Mouse (Mus musculus): Measurements from ENCODE around the gene Dhx9. TPM values are rescaled to one million over a fixed set of nuclear protein-coding genes. Genes with fewer than 3 reads are reported as not detected.

The Dhx9 gene
- polyA plus RNA-seq, 1 experiment = 3.3 TPM

- no peaks in the 10 kb centered on the region for H3K36me3 ChIP-seq (ENCODE audit: control insufficient read depth, insufficient read depth, low read length)
- no peak overlapping the region for H3K27ac ChIP-seq (ENCODE audit: insufficient read depth, low read depth, low read length)
- no peak for TF ChIP-seq CTCF (IDR thresholded peaks at IDR 0.05; ENCODE audit: extremely low read depth, insufficient read length, insufficient replicate concordance, low read depth, low read length)
- TF ChIP-seq POLR2A (IDR thresholded peaks at IDR 0.05; ENCODE audit: low read depth, low read length) = no peak
- H3K4me3 ChIP-seq (ENCODE audit: low read depth, low read length) = no peak overlapping the region
- no peaks in the 10 kb centered on the region for H3K27me3 ChIP-seq (ENCODE audit: control insufficient read depth, insufficient read depth, low read length)
- 85% methylated on average over 4 of the region's 4 CpGs for WGBS
- H3K4me1 ChIP-seq (ENCODE audit: control insufficient read depth, insufficient read depth, insufficient read length, low read length) = no peaks in the 10 kb centered on the region
Observed at GRCm38 (mm10) chr1:153440752-153441151, 46.7 kb downstream of the Dhx9 start.

GRCm38 (mm10) chr1:153437536-153437935, 49.9 kb downstream of the Dhx9 start:
- no peaks in the 10 kb centered on the region for H3K36me3 ChIP-seq (ENCODE audit: control insufficient read depth, insufficient read depth, low read length)
- 88% methylated on average over 11 of the region's 11 CpGs for WGBS
- H3K4me1 ChIP-seq (ENCODE audit: control insufficient read depth, insufficient read depth, insufficient read length, low read length) = no peaks in the 10 kb centered on the region
- TF ChIP-seq POLR2A (IDR thresholded peaks at IDR 0.05; ENCODE audit: low read depth, low read length) (no peak), CTCF (IDR thresholded peaks at IDR 0.05; ENCODE audit: extremely low read depth, insufficient read length, insufficient replicate concordance, low read depth, low read length) (no peak)
- H3K27me3 ChIP-seq (ENCODE audit: control insufficient read depth, insufficient read depth, low read length) = no peaks in the 10 kb centered on the region
- no peak overlapping the region for H3K27ac ChIP-seq (ENCODE audit: insufficient read depth, low read depth, low read length)
- no peak overlapping the region for H3K4me3 ChIP-seq (ENCODE audit: low read depth, low read length)

- no peak overlapping the region for H3K27ac ChIP-seq (ENCODE audit: insufficient read depth, low read depth, low read length)
- 83% methylated on average over 5 of the region's 5 CpGs for WGBS
- H3K4me1 ChIP-seq (ENCODE audit: control insufficient read depth, insufficient read depth, insufficient read length, low read length) = no peaks in the 10 kb centered on the region
- TF ChIP-seq CTCF (IDR thresholded peaks at IDR 0.05; ENCODE audit: extremely low read depth, insufficient read length, insufficient replicate concordance, low read depth, low read length) (no peak), POLR2A (IDR thresholded peaks at IDR 0.05; ENCODE audit: low read depth, low read length) (no peak)
- H3K27me3 ChIP-seq (ENCODE audit: control insufficient read depth, insufficient read depth, low read length) = no peaks in the 10 kb centered on the region
- no peaks in the 10 kb centered on the region for H3K36me3 ChIP-seq (ENCODE audit: control insufficient read depth, insufficient read depth, low read length)
- H3K4me3 ChIP-seq (ENCODE audit: low read depth, low read length) = no peak overlapping the region
Observed at GRCm38 (mm10) chr1:153433851-153434589, 53.4 kb downstream of the Dhx9 start.

GRCm38 (mm10) chr1:153432329-153432728, 55.1 kb downstream of the Dhx9 start:
- 94% methylated on average over 2 of the region's 2 CpGs for WGBS
- Histone ChIP-seq H3K36me3 (ENCODE audit: control insufficient read depth, insufficient read depth, low read length) (no peaks in the 10 kb centered on the region), H3K27me3 (ENCODE audit: control insufficient read depth, insufficient read depth, low read length) (no peaks in the 10 kb centered on the region), H3K27ac (ENCODE audit: insufficient read depth, low read depth, low read length) (no peak overlapping the region), H3K4me1 (ENCODE audit: control insufficient read depth, insufficient read depth, insufficient read length, low read length) (no peaks in the 10 kb centered on the region), H3K4me3 (ENCODE audit: low read depth, low read length) (no peak overlapping the region)
- no peak for TF ChIP-seq CTCF (IDR thresholded peaks at IDR 0.05; ENCODE audit: extremely low read depth, insufficient read length, insufficient replicate concordance, low read depth, low read length)
- TF ChIP-seq POLR2A (IDR thresholded peaks at IDR 0.05; ENCODE audit: low read depth, low read length) = no peak

GRCm38 (mm10) chr1:153431701-153432100, 55.8 kb downstream of the Dhx9 start:
- 71% methylated on average over 10 of the region's 10 CpGs for WGBS
- Histone ChIP-seq H3K4me1 (ENCODE audit: control insufficient read depth, insufficient read depth, insufficient read length, low read length) (no peaks in the 10 kb centered on the region), H3K4me3 (ENCODE audit: low read depth, low read length) (no peak overlapping the region), H3K36me3 (ENCODE audit: control insufficient read depth, insufficient read depth, low read length) (no peaks in the 10 kb centered on the region), H3K27ac (ENCODE audit: insufficient read depth, low read depth, low read length) (no peak overlapping the region), H3K27me3 (ENCODE audit: control insufficient read depth, insufficient read depth, low read length) (no peaks in the 10 kb centered on the region)
- TF ChIP-seq CTCF (IDR thresholded peaks at IDR 0.05; ENCODE audit: extremely low read depth, insufficient read length, insufficient replicate concordance, low read depth, low read length) (no peak), POLR2A (IDR thresholded peaks at IDR 0.05; ENCODE audit: low read depth, low read length) (no peak)

GRCm38 (mm10) chr1:153431158-153431557, 56.3 kb downstream of the Dhx9 start:
- no peaks in the 10 kb centered on the region for H3K4me1 ChIP-seq (ENCODE audit: control insufficient read depth, insufficient read depth, insufficient read length, low read length)
- H3K27ac ChIP-seq (ENCODE audit: insufficient read depth, low read depth, low read length) = no peak overlapping the region
- no peaks in the 10 kb centered on the region for H3K27me3 ChIP-seq (ENCODE audit: control insufficient read depth, insufficient read depth, low read length)
- whole genome bisulfite sequencing = 76% methylated on average over 7 of the region's 7 CpGs
- H3K36me3 ChIP-seq (ENCODE audit: control insufficient read depth, insufficient read depth, low read length) = no peaks in the 10 kb centered on the region
- no peak for TF ChIP-seq POLR2A (IDR thresholded peaks at IDR 0.05; ENCODE audit: low read depth, low read length)
- no peak for TF ChIP-seq CTCF (IDR thresholded peaks at IDR 0.05; ENCODE audit: extremely low read depth, insufficient read length, insufficient replicate concordance, low read depth, low read length)
- no peak overlapping the region for H3K4me3 ChIP-seq (ENCODE audit: low read depth, low read length)

GRCm38 (mm10) chr1:153424770-153425584, 62.5 kb downstream of the Dhx9 start, which contains the start of gene Shcbp1l:
Gene Shcbp1l (plus strand): TSS chr1:153425162.
- 5% methylated on average over 60 of the region's 60 CpGs for WGBS
- H3K27ac ChIP-seq (ENCODE audit: insufficient read depth, low read depth, low read length) = no peak within 1 kb of the TSS

More at GRCm38 (mm10) chr1:153424770-153425584, 62.5 kb downstream of the Dhx9 start, which contains the start of gene Shcbp1l:
- H3K4me1 ChIP-seq (ENCODE audit: control insufficient read depth, insufficient read depth, insufficient read length, low read length) = peaks cover 13% of the 10 kb centered on the region
- H3K4me3 ChIP-seq (ENCODE audit: low read depth, low read length) = peak within 1 kb of the TSS; percentile 63
- no peaks in the 10 kb centered on the region; the same call in 1 of the 2 replicates for H3K27me3 ChIP-seq (ENCODE audit: control insufficient read depth, insufficient read depth, low read length)
- TF ChIP-seq POLR2A (IDR thresholded peaks at IDR 0.05; ENCODE audit: low read depth, low read length) (no peak), CTCF (IDR thresholded peaks at IDR 0.05; ENCODE audit: extremely low read depth, insufficient read length, insufficient replicate concordance, low read depth, low read length) (no peak)
- H3K36me3 ChIP-seq (ENCODE audit: control insufficient read depth, insufficient read depth, low read length) = no peaks in the 10 kb centered on the region

All from small intestine, adult 2 months (tissue).